In genomic region chr10:117746297-117746883, GRCm38 (mm10) we compare ENCODE assay signal across 8 mouse cellular contexts. TPM values are rescaled to one million over a fixed set of nuclear protein-coding genes. Genes with fewer than 3 reads are reported as not detected.
DNase-seq lines count a peak whose midpoint lies in the region; ATAC-seq and TF ChIP-seq lines count a peak whose summit lies in the region.

Gene Slc35e3 (minus strand): TSS chr10:117746365.

- peaks cover 25% of the 10 kb centered on the region for H3K36me3 ChIP-seq in heart, embryonic 14.5 days (ENCODE audit: control insufficient read depth, insufficient read depth, low read length)
- H3K36me3 ChIP-seq in liver, embryonic 11.5 days (ENCODE audit: control insufficient read depth, insufficient read depth, low read length), result peaks cover 22% of the 10 kb centered on the region
- peaks cover 16% of the 10 kb centered on the region for H3K36me3 ChIP-seq in myocyte (ENCODE audit: control insufficient read depth, insufficient read depth)

- WGBS in heart, embryonic 14.5 days, result 13% methylated on average over 44 of the region's 46 CpGs
- 11% methylated on average over 46 of the region's 46 CpGs for WGBS in liver, embryonic 11.5 days

- H3ac ChIP-seq in myocyte (ENCODE audit: control insufficient read depth, insufficient read length), result no peak within 1 kb of the TSS

- peak; percentile 96 for ATAC-seq in CD4-positive, CD25-positive, alpha-beta regulatory T cell, adult 4 months
- peak; percentile 96 for ATAC-seq in heart, embryonic 14.5 days (ENCODE audit: insufficient number of reproducible peaks, insufficient read depth, low FRiP score, low read depth)
- ATAC-seq in liver, embryonic 11.5 days (replicated peaks; ENCODE audit: low FRiP score), result peak; percentile 97

- peaks cover 4% of the 10 kb centered on the region; the same call in 1 of the 2 replicates for H3K9me3 ChIP-seq in heart, embryonic 14.5 days (ENCODE audit: control insufficient read depth, low read length)
- no peaks in the 10 kb centered on the region for H3K9me3 ChIP-seq in liver, embryonic 11.5 days (ENCODE audit: control insufficient read depth, low read length)

- H3K4me2 ChIP-seq in heart, embryonic 14.5 days (ENCODE audit: low read length), result peak within 1 kb of the TSS; percentile 80
- H3K4me2 ChIP-seq in liver, embryonic 11.5 days, result peak within 1 kb of the TSS; percentile 91
- H3K4me2 ChIP-seq in myocyte (ENCODE audit: low read depth), result peak within 1 kb of the TSS; percentile 81

- H3K79me2 ChIP-seq in myocyte (ENCODE audit: control insufficient read depth, insufficient read depth), result peaks cover 10% of the 10 kb centered on the region

- peaks cover 0 to 4% of the 10 kb centered on the region in 2 experiments; a peak in 3 of 4 replicates for H3K4me1 ChIP-seq in heart, embryonic 14.5 days (ENCODE audit: control insufficient read depth in 2 of 2, insufficient read depth in 2 of 2, low read length in 2 of 2)
- H3K4me1 ChIP-seq in liver, embryonic 11.5 days (replicated peaks; ENCODE audit: control insufficient read depth, insufficient read depth, low read length), result 0 out of 2 replicates have a peak, but pooled peaks cover 4% of the 10 kb centered on the region

- peak within 1 kb of the TSS; percentile 15 to 59 for H3K27ac ChIP-seq in heart, embryonic 14.5 days (replicated peaks in 1 of 2; ENCODE audit: control insufficient read depth in 1 of 2, insufficient read depth in 1 of 2, low read depth in 2 of 2, low read length in 2 of 2)
- H3K27ac ChIP-seq in liver, embryonic 11.5 days (ENCODE audit: low read depth, low read length), result 0 out of 2 replicates have a peak within 1 kb of the TSS, but pooled peaks have one; percentile 21

- peak; percentile 82 for DNase-seq in c-Kit-negative CD71-positive TER-119-positive erythroid progenitor cells, embryonic 14.5 days (ENCODE audit: low read depth, low spot score)
- peak; percentile 77 for DNase-seq in fibroblast of lung, adult 2 months (ENCODE audit: low read depth)
- DNase-seq in kidney, postnatal 10 days, result peak; percentile 97
- DNase-seq in liver, embryonic 11.5 days (ENCODE audit: low spot score), result peak; percentile 92
- peak; percentile 96 to 99 for DNase-seq in spleen, postnatal 4 days (ENCODE audit: low spot score in 2 of 2)

- peak; percentile 72 for TF ChIP-seq POLR2A in myocyte (IDR thresholded peaks at IDR 0.05; ENCODE audit: insufficient read length, low read depth)

- H3K9ac ChIP-seq in heart, embryonic 14.5 days (ENCODE audit: low read length), result peak within 1 kb of the TSS; percentile 74
- H3K9ac ChIP-seq in liver, embryonic 11.5 days (ENCODE audit: low read depth, low read length), result peak within 1 kb of the TSS; percentile 58

- H3K4me3 ChIP-seq in heart, embryonic 14.5 days (ENCODE audit: control insufficient read depth in 1 of 2, insufficient read depth in 1 of 2, low read depth in 1 of 2, low read length in 2 of 2), result peak within 1 kb of the TSS; percentile 51 to 58
- peak within 1 kb of the TSS; percentile 55 for H3K4me3 ChIP-seq in liver, embryonic 11.5 days (ENCODE audit: low read depth, low read length)
- peak within 1 kb of the TSS; percentile 30 for H3K4me3 ChIP-seq in myocyte

- no peaks in the 10 kb centered on the region for H3K27me3 ChIP-seq in heart, embryonic 14.5 days (ENCODE audit: control insufficient read depth, insufficient read depth, low read length)
- H3K27me3 ChIP-seq in liver, embryonic 11.5 days (replicated peaks; ENCODE audit: control insufficient read depth, insufficient read depth, low read length), result no peaks in the 10 kb centered on the region
- no peaks in the 10 kb centered on the region for H3K27me3 ChIP-seq in myocyte (ENCODE audit: control insufficient read depth, insufficient read depth, insufficient read length)

TF ChIP-seq in myocyte, 11 proteins besides CTCF, POLR2A, EP300 and RAD21:
- TF ChIP-seq REST (IDR thresholded peaks at IDR 0.05; ENCODE audit: insufficient read depth, insufficient read length) (no peak), CEBPB (IDR thresholded peaks at IDR 0.05; ENCODE audit: insufficient read depth, poor library complexity, severe bottlenecking) (peak; percentile 71), MYOD1 (IDR thresholded peaks at IDR 0.05; ENCODE audit: control insufficient read depth in 1 of 3, insufficient read length in 2 of 3, low read depth in 2 of 3) (peak in 1 of 3 experiments; percentile 6), E2F4 (IDR thresholded peaks at IDR 0.05; ENCODE audit: insufficient read depth) (no peak), USF1 (IDR thresholded peaks at IDR 0.05; ENCODE audit: low read depth) (peak; percentile 93), POLR2AphosphoS2 (IDR thresholded peaks at IDR 0.05; ENCODE audit: insufficient read length, low read depth) (peak; percentile 76), SRF (IDR thresholded peaks at IDR 0.05; ENCODE audit: control insufficient read depth, insufficient read length, low read depth) (no peak)

RNA-seq across cellular contexts. Expression of gene Slc35e3, which starts in this region (rescaled TPM):
- 1 to 10 TPM; 2.1 to 2.8 TPM for polyA plus RNA-seq in CD4-positive, CD25-positive, alpha-beta regulatory T cell, adult 4 months (2017; shearing (Covaris generic))
- 5.9 and 7.7 TPM in 2 replicates for polyA plus RNA-seq in heart, embryonic 14.5 days (2014; fragmentation: Nextera tagmentation; extraction: Ambion mirVana)
- polyA plus RNA-seq in liver, embryonic 11.5 days (2014; fragmentation: Nextera tagmentation; extraction: Ambion mirVana), result 7.1 and 7.2 TPM in 2 replicates
- 9.2 TPM for polyA plus RNA-seq in myocyte (2012; fragmentation: generic; extraction: Trizol)

Comparison
In these comparisons a context has a peak if more than half of its experiments do, and no peak if none do; other contexts are left out.
1. Peak in every context shown above with its lines: DNase-seq, ATAC-seq, H3K4me3 ChIP-seq and H3K27ac ChIP-seq.